Mouse (Mus musculus) liver, embryonic 15.5 days (tissue): ENCODE measurements around the gene Islr. TPM values are rescaled to one million over a fixed set of nuclear protein-coding genes. Genes with fewer than 3 reads are reported as not detected.
A peak's percentile ranks its signal among the peaks of the same experiment; 100 is the strongest.

ENCODE experiments used
- ATAC-seq: fragments of 200-750 bp; cut with Nextera tagmentation; 2 replicates; pipeline ENCODE4 v1.8.0; 2017; ENCODE audit warnings: moderate number of reproducible peaks, mild to moderate bottlenecking, moderate library complexity; ENCODE audit not compliant: insufficient read depth
- H3K27ac ChIP-seq: fragments of 300-500 bp; sonication (generic); replicated peaks from 2 replicates; pipeline ENCODE4 v1.5.1; 2015; ENCODE audit warnings: mild to moderate bottlenecking, inconsistent platforms
- H3K27me3 ChIP-seq: fragments of 300-500 bp; sonication (generic); 2 replicates; pipeline ENCODE4 v1.6.1; 2015; ENCODE audit warnings: mild to moderate bottlenecking, inconsistent platforms
- H3K36me3 ChIP-seq: fragments of 300-500 bp; sonication (generic); replicated peaks from 2 replicates; pipeline ENCODE4 v1.6.1; 2015; ENCODE audit warnings: moderate library complexity, mild to moderate bottlenecking, inconsistent platforms
- H3K4me1 ChIP-seq: fragments of 300-500 bp; sonication (generic); replicated peaks from 2 replicates; pipeline ENCODE4 v1.6.1; 2015; ENCODE audit warnings: inconsistent platforms
- H3K4me2 ChIP-seq: fragments of 300-500 bp; sonication (generic); 2 replicates; pipeline ENCODE4 v1.6.1; 2015; ENCODE audit warnings: moderate library complexity, mild to moderate bottlenecking, inconsistent platforms
- H3K4me3 ChIP-seq: fragments of 300-500 bp; sonication (generic); replicated peaks from 2 replicates; pipeline ENCODE4 v1.5.1; 2015; ENCODE audit warnings: mild to moderate bottlenecking, inconsistent platforms
- H3K9ac ChIP-seq: fragments of 300-500 bp; sonication (generic); 2 replicates; pipeline ENCODE4 v1.6.1; 2015; ENCODE audit warnings: moderate library complexity, mild to moderate bottlenecking, inconsistent platforms
- H3K9me3 ChIP-seq: fragments of 300-500 bp; sonication (generic); replicated peaks from 2 replicates; pipeline ENCODE4 v1.6.1; 2016; ENCODE audit warnings: inconsistent platforms
- WGBS: fragments of 180-500 bp; shearing (Covaris S2); methylation state at CpG from one replicate; pipeline ENCODE4 v1.1.7; 2015; ENCODE audit warnings: mixed read lengths; ENCODE audit not compliant: insufficient replicate concordance; 5-methylcytosine and 5-hydroxymethylcytosine counted together
- polyA plus RNA-seq: library from polyadenylated mRNA; unstranded; fragments of >200 nt; fragmentation: Nextera tagmentation; extraction: Ambion mirVana; gene quantifications from 2 replicates; pipeline ENCODE4 v1.2.1, GENCODE M21; 2015

Islr gene
- polyA plus RNA-seq, 1 experiment from 2014 or later = 4.5 TPM

DNA sequence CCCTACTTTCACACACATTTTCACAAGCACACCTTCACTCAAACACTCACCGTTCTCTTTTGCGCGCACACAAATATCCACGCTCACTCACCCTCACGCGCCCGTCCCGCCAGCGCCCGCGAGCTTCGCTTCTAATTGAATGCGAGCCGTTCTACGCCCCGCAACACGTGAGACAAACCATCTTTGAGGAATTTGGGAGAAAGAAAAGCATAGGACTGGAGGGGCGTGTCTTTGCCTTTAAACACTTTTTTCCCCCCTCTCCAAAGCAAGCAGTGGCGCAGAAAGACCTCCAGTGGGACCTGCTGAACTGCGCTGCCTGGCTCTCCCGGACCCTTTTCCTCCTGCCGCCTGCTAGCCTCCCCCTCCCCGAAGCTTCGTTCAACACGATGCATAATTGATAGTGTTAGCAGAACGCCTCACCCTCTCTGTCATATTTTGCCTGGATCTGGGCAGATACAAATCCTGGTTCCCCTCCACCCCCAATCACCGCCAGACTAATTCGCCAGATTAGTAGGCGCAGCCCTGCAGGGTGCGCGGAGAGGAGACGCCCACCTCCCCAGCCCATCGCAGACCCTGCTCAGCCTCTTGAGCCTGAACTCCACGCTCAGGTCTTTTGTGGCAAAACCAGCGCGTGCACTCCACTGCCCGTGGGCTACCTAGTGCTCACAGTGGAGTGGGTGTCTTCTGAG lies 2.1 kb downstream of the Islr start:
- no peak overlapping the region for H3K4me2 ChIP-seq
- no peak overlapping the region for H3K27ac ChIP-seq
- ATAC-seq = no peak
- H3K4me1 ChIP-seq = peaks cover 11% of the 10 kb centered on the region
- H3K4me3 ChIP-seq = no peak overlapping the region
- H3K36me3 ChIP-seq = no peaks in the 10 kb centered on the region
- H3K9ac ChIP-seq = no peak overlapping the region
- H3K9me3 ChIP-seq = no peaks in the 10 kb centered on the region
- H3K27me3 ChIP-seq = peaks cover 100% of the 10 kb centered on the region
- WGBS = 2% methylated on average over 37 of the region's 37 CpGs

DNA sequence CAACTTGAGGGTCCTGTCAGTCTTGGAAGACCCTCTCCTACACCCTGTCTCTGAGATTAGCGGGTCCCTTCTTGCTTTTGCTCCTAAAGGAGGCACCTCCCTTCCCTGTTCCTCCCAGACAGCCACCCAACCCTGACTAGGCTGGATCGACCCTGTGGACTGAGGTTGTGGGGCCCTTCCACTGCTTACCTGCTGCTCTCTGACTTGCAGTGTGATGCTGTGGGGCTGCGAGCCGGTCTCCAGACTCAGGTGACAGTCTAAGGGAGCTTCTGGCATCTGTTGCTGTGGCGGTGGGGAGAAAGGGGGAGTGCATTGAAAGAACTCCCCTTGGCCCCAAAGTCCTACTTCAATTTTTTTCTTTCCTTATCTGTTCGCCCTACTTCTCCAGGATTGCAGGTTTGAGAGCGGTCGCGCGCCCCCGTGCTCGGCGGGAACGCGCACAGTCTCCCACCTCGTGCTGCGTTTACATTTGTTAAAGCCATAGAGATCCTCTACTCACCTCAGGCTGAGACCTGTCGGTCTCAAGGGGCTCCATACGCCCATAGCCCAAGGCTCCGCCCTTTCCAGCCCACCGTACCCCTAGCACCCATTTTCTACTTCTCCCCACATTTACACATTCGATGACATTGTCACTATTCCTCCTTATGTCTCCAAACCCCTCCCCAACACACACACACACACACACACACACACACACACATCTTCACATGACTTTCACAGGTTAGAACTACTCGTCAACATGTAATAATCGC lies 2.8 kb downstream of the Islr start:
- Histone ChIP-seq H3K27ac (no peak overlapping the region), H3K4me3 (no peak overlapping the region), H3K9ac (no peak overlapping the region), H3K36me3 (no peaks in the 10 kb centered on the region), H3K9me3 (no peaks in the 10 kb centered on the region), H3K4me1 (peaks cover 11% of the 10 kb centered on the region), H3K4me2 (no peak overlapping the region), H3K27me3 (peaks cover 100% of the 10 kb centered on the region)
- ATAC-seq = no peak
- WGBS = 3% methylated on average over 24 of the region's 24 CpGs

DNA sequence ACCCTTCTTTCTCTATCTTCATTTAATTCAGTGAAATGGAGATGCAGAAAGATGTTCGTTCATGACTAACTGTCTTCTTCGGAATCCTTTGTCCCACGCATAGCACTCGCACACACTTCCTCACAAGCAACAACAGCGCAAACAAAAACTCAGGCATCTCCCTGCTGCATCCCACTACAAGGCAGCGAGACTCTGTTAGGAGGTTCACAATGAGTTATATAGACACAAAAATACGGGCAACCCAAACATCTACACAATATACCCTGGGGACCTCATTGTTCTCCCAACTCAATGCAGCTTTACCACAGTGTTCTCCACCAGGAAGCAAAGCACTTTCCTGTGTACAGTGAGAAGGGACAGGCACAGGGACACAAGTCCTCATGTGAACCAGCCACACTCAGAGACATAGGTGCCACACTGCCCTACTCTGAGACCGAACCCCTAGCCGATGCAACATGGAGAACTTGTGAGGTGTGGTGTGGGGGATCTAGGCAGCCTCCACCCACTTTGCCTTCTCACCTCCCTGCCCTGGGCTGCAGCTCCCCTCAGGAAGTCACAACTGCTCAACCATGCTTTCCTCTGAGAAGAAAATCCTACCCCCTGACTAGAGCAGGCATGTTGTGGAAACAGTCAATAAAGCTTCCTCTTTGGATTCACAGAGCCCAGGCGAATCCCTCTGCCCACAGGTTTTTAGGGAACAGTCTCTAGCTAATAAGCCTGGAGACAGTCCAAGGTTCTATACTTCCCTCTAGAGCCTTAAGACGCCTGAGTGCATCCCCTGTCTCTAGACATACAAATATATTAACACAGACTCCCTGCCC lies 3.6 kb downstream of the Islr start:
- H3K4me3 ChIP-seq = no peak overlapping the region
- no peak overlapping the region for H3K9ac ChIP-seq
- WGBS = 6% methylated on average over 11 of the region's 11 CpGs

DNA sequence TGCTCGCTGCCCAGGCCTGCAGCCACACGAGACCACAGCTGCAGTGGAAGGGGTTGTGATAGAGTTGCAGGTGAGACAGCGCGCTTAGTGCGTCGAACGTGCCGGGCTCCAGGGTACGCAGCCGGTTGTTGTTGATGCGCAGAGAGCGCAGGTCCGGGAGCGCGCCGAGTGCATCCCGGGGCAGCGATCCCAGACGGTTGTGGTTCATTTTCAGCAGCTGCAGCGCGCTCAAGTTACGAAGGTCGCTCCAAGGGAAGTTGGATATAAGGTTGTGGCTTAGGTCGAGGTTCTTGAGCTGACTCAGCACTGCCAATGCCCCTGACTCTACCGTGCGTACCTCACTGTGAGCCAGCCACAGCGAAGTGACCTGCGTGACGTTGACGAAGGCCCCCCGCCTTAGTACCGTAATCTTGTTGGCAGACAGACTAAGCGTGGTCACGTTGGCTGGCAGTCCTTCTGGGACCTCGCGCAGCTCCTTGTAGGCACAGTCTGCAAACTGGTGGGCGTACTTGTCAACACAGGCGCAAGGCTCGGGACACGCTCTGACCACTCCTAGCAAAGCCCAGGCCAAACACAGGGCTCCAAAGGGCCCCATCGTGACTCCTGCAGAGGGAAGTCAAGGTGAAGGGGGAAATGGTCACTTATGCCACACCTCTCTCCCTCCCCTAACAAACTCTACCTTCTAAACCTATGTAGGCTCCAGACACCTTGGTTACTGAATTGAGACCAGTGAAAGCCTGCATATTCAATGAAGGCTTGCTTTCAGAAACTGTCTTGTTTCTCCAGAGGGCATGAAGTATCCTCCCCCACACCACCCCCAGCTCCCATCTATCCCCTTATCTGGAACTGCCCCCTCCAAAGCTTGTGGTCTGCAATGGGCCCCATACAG lies 4.5 kb downstream of the Islr start:
- Histone ChIP-seq H3K27me3 (peaks cover 100% of the 10 kb centered on the region), H3K9ac (no peak overlapping the region), H3K4me3 (no peak overlapping the region), H3K9me3 (no peaks in the 10 kb centered on the region), H3K27ac (no peak overlapping the region), H3K4me1 (peaks cover 11% of the 10 kb centered on the region), H3K4me2 (no peak overlapping the region), H3K36me3 (no peaks in the 10 kb centered on the region)
- WGBS = 2% methylated on average over 41 of the region's 41 CpGs
- no peak for ATAC-seq

More for the DNA sequence above, 3.6 kb downstream of the Islr start:
- Histone ChIP-seq H3K36me3 (no peaks in the 10 kb centered on the region), H3K4me2 (no peak overlapping the region), H3K9me3 (no peaks in the 10 kb centered on the region), H3K27ac (no peak overlapping the region), H3K27me3 (peaks cover 100% of the 10 kb centered on the region), H3K4me1 (peaks cover 11% of the 10 kb centered on the region)
- no peak for ATAC-seq

DNA sequence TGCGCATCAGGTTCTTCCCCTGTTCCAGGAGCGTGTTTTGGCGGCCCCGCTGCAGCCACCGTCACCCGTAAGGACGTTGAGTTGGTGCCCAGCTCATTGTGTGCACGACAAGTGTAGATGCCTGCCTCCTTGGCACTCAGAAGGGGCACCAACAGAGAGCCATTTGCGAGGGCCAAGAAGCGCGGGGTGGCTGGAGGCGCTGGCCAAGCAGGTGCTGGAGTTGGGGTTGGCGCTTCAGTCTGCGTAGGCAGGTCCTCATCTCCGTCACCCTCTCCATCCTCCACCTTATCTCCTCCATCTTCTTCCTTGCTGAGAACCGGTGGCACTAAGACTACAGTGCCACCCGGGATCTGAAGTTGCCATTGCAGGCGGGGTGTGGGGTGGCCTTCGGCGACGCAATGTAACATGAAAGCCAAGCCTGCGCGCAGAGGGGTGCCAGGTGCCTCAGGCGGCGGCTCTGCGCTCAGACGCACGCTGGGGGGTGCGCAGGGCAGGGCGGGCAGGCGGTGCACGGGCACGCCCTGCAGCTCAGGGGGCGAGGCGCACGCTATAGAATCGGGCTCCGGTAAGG lies 5.2 kb downstream of the Islr start:
- H3K9me3 ChIP-seq = no peaks in the 10 kb centered on the region
- H3K9ac ChIP-seq = no peak overlapping the region
- peaks cover 9% of the 10 kb centered on the region for H3K4me1 ChIP-seq
- no peak overlapping the region for H3K4me3 ChIP-seq
- 5% methylated on average over 38 of the region's 38 CpGs for WGBS
- no peak overlapping the region for H3K27ac ChIP-seq
- no peak for ATAC-seq
- H3K36me3 ChIP-seq = no peaks in the 10 kb centered on the region
- H3K27me3 ChIP-seq = peaks cover 100% of the 10 kb centered on the region
- H3K4me2 ChIP-seq = no peak overlapping the region

DNA sequence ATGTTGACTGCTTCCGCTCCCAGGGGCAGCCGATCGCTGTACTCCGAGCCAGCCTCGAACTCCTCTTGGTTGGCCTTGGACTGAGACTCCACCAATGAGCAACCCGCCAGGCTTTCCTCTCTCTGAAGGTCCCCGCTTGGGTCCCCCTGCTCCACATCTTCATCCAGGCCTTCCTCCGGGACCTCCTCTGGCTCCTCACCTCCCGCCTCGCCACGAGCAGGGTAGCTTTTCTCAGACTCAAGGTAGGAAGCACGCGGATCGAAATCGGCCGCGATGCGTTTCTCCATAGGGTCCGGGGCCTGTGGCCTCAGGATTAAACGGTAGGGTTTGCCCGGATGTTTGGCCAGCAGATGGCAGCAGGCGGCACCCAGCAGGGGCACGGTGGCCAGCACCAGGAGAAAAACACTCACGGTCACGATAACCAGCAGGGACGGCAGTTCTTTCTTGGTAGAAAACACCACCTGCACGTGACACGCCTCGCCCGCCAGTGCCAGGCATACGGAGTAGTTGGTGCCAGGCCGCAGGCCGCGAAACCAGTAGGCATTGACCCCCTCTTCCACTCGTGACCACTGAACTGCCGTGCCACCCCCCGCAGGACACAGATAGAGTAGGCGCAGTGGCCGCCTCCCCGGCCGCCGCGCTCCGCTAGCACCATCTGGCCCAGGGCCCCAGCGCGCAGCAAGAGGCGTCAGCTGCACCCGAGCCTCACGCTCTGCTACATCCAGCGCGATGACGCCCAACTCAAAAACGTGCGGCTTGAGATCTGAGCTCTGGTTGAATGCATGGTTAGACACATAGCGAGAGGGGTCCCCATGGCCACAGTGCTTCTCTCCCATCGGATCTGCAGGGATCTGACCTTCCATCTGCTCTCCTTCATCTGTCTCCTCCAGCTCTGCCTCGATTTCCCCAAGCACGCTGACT lies 6.1 kb downstream of the Islr start:
- Histone ChIP-seq H3K4me1 (peaks cover 5% of the 10 kb centered on the region; the same call in 1 of the 2 replicates), H3K27me3 (peaks cover 99% of the 10 kb centered on the region), H3K27ac (no peak overlapping the region), H3K4me2 (peak overlapping the region; percentile 20; the same call in 1 of the 2 replicates), H3K9ac (no peak overlapping the region), H3K9me3 (no peaks in the 10 kb centered on the region), H3K4me3 (no peak overlapping the region), H3K36me3 (no peaks in the 10 kb centered on the region)
- ATAC-seq = no peak
- WGBS = 2% methylated on average over 58 of the region's 58 CpGs

DNA sequence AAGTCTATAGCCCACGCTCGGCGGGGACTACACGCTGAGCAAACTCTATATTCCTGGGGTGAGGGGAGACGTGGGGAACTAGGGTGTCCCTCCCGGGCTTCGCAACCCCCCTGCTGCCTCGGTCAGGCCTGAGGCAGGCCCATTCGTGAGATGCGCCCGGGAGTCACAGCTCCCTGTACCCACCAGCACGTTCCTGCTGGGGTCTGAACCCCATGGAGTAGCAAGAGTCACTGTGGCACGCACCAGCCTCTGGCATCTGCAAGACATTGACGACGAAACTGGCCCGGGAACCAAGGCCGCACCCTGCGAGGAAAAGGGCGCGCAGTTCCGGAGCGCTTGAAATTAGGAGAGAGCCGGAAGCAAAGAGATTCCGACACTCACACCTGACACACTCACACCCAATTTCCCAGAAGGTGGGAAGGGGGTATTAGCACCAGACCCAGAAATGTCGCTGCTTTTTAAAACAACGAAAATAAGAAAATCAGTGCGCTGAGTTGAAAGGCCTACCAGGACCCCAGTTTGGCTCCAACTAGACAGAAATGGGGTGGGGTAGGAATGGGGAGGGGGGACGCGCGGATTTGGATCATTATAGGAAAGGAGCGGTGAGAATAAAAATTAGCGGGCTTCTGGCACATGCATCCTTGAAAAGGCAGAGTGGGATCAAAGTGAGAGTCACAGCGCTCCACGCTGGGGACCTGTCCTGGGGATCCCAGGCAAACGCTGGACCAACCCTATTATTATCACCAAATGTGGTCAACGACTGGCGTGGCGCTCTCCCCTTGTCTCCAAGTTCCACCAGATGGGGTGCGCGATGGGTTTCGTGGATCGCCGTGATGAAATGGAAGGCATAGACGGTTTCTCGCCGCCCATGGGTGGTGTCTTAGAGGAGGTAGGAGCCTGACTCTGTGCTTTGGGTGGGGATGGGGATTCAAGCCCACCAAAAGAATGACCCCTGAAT lies 7.2 kb downstream of the Islr start:
- H3K27ac ChIP-seq = no peak overlapping the region
- peaks cover 5% of the 10 kb centered on the region; the same call in 1 of the 2 replicates for H3K4me1 ChIP-seq
- 3% methylated on average over 46 of the region's 46 CpGs for WGBS
- no peak for ATAC-seq
- no peaks in the 10 kb centered on the region for H3K36me3 ChIP-seq
- no peak overlapping the region for H3K9ac ChIP-seq
- peak overlapping the region; percentile 10; the same call in 1 of the 2 replicates for H3K4me2 ChIP-seq
- H3K9me3 ChIP-seq = no peaks in the 10 kb centered on the region
- H3K27me3 ChIP-seq = peaks cover 89% of the 10 kb centered on the region
- no peak overlapping the region for H3K4me3 ChIP-seq

DNA sequence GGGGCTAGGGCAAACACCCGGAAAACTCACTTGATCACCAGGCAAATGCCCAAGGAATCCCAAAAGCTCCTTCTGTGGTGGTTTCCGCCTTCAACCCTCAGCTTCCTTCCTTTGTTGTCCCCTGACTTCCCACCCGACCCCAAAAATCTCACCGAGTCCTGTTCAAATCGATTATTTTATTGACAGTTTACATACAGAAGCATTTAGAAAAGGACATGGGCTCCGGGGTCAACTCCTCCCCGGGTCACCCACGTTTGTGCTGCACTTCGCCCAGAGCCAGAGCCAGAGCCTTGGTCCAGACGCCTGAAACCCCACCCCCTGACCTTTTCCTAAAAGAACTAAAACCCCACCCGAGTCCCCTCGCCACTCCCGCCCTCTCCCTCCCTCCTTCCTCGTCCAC lies 8.0 kb downstream of the Islr start:
- Histone ChIP-seq H3K9ac (no peak overlapping the region), H3K36me3 (no peaks in the 10 kb centered on the region), H3K4me3 (no peak overlapping the region), H3K9me3 (no peaks in the 10 kb centered on the region), H3K4me1 (peaks cover 5% of the 10 kb centered on the region; the same call in 1 of the 2 replicates), H3K27ac (no peak overlapping the region), H3K4me2 (peak overlapping the region; percentile 10; the same call in 1 of the 2 replicates), H3K27me3 (peaks cover 82% of the 10 kb centered on the region)
- 4% methylated on average over 14 of the region's 14 CpGs for WGBS
- ATAC-seq = no peak

DNA sequence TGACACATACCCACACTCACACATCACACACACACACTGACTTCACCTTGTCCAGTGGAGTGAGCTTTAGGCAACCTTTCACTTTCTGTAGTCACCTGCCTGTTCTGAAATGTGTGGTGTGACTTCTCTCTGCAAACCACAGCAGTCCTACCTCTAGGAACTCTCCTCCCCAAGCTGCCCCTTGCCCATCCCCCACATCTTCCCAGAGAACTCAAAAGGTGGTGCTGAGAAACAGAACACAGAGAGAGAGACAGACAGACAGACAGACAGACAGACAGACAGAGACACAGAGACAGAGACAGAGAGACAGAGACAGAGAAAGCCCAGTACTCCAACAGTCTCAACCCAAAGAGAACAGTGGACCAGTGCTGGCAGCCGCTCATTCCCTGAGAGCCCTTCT lies 8.4 kb downstream of the Islr start:
- no peak overlapping the region for H3K9ac ChIP-seq
- no peaks in the 10 kb centered on the region for H3K36me3 ChIP-seq
- no peak overlapping the region for H3K4me2 ChIP-seq
- WGBS = 0% methylated on average over 1 of the region's 1 CpGs
- H3K27me3 ChIP-seq = peaks cover 82% of the 10 kb centered on the region
- ATAC-seq = no peak
- no peak overlapping the region for H3K27ac ChIP-seq
- H3K4me1 ChIP-seq = peaks cover 5% of the 10 kb centered on the region; the same call in 1 of the 2 replicates
- H3K9me3 ChIP-seq = no peaks in the 10 kb centered on the region
- H3K4me3 ChIP-seq = no peak overlapping the region
